Mouse (Mus musculus): Measurements from ENCODE around the gene Ppp1r2. TPM values are rescaled to one million over a fixed set of nuclear protein-coding genes. Genes with fewer than 3 reads are reported as not detected.

The Ppp1r2 gene
- total RNA-seq, 2 experiments from 2014 or later, result 95.9 to 112 TPM

GRCm38 (mm10) chr16:31238281-31238680, 36.8 kb downstream of the Ppp1r2 start:
- intact Hi-C loops (cut with DNase I), result no loop called here
- no peak for DNase-seq (ENCODE audit: low spot score in 2 of 2)

- no peak for DNase-seq (ENCODE audit: low spot score in 2 of 2)
- intact Hi-C loops (cut with DNase I), result no loop called here
Measured at GRCm38 (mm10) chr16:31235457-31236310, 39.4 kb downstream of the Ppp1r2 start.

- intact Hi-C loops (cut with DNase I), result no loop called here
- no peak for DNase-seq (ENCODE audit: low spot score in 2 of 2)
Measured at GRCm38 (mm10) chr16:31234808-31235456, 40.1 kb downstream of the Ppp1r2 start.

- intact Hi-C loops (cut with DNase I), result no loop called here
- no peak for DNase-seq (ENCODE audit: low spot score in 2 of 2)
Measured at GRCm38 (mm10) chr16:31234356-31234755, 40.7 kb downstream of the Ppp1r2 start.

GRCm38 (mm10) chr16:31233541-31234339, 41.3 kb downstream of the Ppp1r2 start:
- intact Hi-C loops (cut with DNase I), result no loop called here
- peak; percentile 72 to 89 for DNase-seq (ENCODE audit: low spot score in 2 of 2)

- no peak for DNase-seq (ENCODE audit: low spot score in 2 of 2)
- intact Hi-C loops (cut with DNase I), result no loop called here
Measured at GRCm38 (mm10) chr16:31233167-31233498, 41.9 kb downstream of the Ppp1r2 start.

GRCm38 (mm10) chr16:31232491-31233166, 42.4 kb downstream of the Ppp1r2 start:
- no peak for DNase-seq (ENCODE audit: low spot score in 2 of 2)
- intact Hi-C loops (cut with DNase I), result no loop called here

GRCm38 (mm10) chr16:31231591-31231990, 43.5 kb downstream of the Ppp1r2 start:
- DNase-seq (ENCODE audit: low spot score in 2 of 2), result no peak
- intact Hi-C loops (cut with DNase I), result no loop called here

- intact Hi-C loops (cut with DNase I), result no loop called here
- DNase-seq (ENCODE audit: low spot score in 2 of 2), result no peak
Measured at GRCm38 (mm10) chr16:31227746-31228145, 47.3 kb downstream of the Ppp1r2 start.

- intact Hi-C loops (cut with DNase I), result no loop called here
- DNase-seq (ENCODE audit: low spot score in 2 of 2), result no peak
Measured at GRCm38 (mm10) chr16:31215271-31215670, 59.8 kb downstream of the Ppp1r2 start.

- intact Hi-C loops (cut with DNase I), result no loop called here
Measured at GRCm38 (mm10) chr16:31213463-31213862, 61.6 kb downstream of the Ppp1r2 start.

GRCm38 (mm10) chr16:31211503-31211902, 63.6 kb downstream of the Ppp1r2 start:
- intact Hi-C loops (cut with DNase I), result no loop called here
- no peak for DNase-seq (ENCODE audit: low spot score in 2 of 2)

More at GRCm38 (mm10) chr16:31213463-31213862, 61.6 kb downstream of the Ppp1r2 start:
- no peak for DNase-seq (ENCODE audit: low spot score in 2 of 2)

- intact Hi-C loops (cut with DNase I), result no loop called here
- no peak for DNase-seq (ENCODE audit: low spot score in 2 of 2)
Measured at GRCm38 (mm10) chr16:31210453-31210852, 64.6 kb downstream of the Ppp1r2 start.

GRCm38 (mm10) chr16:31209911-31210310, 65.2 kb downstream of the Ppp1r2 start:
- intact Hi-C loops (cut with DNase I), result no loop called here
- DNase-seq (ENCODE audit: low spot score in 2 of 2), result no peak

- intact Hi-C loops (cut with DNase I), result no loop called here
- no peak for DNase-seq (ENCODE audit: low spot score in 2 of 2)
Measured at GRCm38 (mm10) chr16:31205726-31206125, 69.4 kb downstream of the Ppp1r2 start.

- intact Hi-C loops (cut with DNase I), result no loop called here
- DNase-seq (ENCODE audit: low spot score in 2 of 2), result no peak
Measured at GRCm38 (mm10) chr16:31205187-31205586, 69.9 kb downstream of the Ppp1r2 start.

- intact Hi-C loops (cut with DNase I), result loop anchor here (5.0 kb wide), 2 partner anchors 143 to 223 kb away; no protein-coding TSS in a partner anchor
- peak; percentile 38 to 84 for DNase-seq (ENCODE audit: low spot score in 2 of 2)
Measured at GRCm38 (mm10) chr16:31204216-31204615, 70.9 kb downstream of the Ppp1r2 start.

GRCm38 (mm10) chr16:31201704-31202103, 73.4 kb downstream of the Ppp1r2 start:
- DNase-seq (ENCODE audit: low spot score in 2 of 2), result no peak
- intact Hi-C loops (cut with DNase I), result loop anchor here (2.0 to 5.0 kb wide), 4 partner anchors 39 to 226 kb away; partner anchors contain the start of gene Ppp1r2

Measured in left cerebral cortex, postnatal 25 days (tissue).